Mouse (Mus musculus): ENCODE measurements at regions not wholly inside any gene's neighbourhood (a gene's known extent, or its start where the extent isn't known, plus 50 kb on each side); places are given as distances from the start of the nearest gene placed in this dataset.

GRCm38 (mm10) chr6:127207308-127207707 is 55.3 kb upstream of the Ccnd2 start:
- DNase-seq (ENCODE audit: low read depth, low spot score) = no peak

GRCm38 (mm10) chr6:127213355-127213754 is 61.4 kb upstream of the Ccnd2 start:
- DNase-seq (ENCODE audit: low read depth, low spot score) = no peak

- no peak for DNase-seq (ENCODE audit: low read depth, low spot score)
Observed at GRCm38 (mm10) chr6:127215915-127216314, 63.9 kb upstream of the Ccnd2 start.

- no peak for DNase-seq (ENCODE audit: low read depth, low spot score)
Observed at GRCm38 (mm10) chr6:127218634-127219445, 66.8 kb upstream of the Ccnd2 start.

- DNase-seq (ENCODE audit: low read depth, low spot score) = no peak
Observed at GRCm38 (mm10) chr6:127219446-127219802, 67.4 kb upstream of the Ccnd2 start.

GRCm38 (mm10) chr6:127226242-127226983 is 74.4 kb upstream of the Ccnd2 start:
- DNase-seq (ENCODE audit: low read depth, low spot score) = no peak

GRCm38 (mm10) chr6:127236510-127237109 is 84.6 kb upstream of the Ccnd2 start:
- DNase-seq (ENCODE audit: low read depth, low spot score) = no peak

- no peak for DNase-seq (ENCODE audit: low read depth, low spot score)
Observed at GRCm38 (mm10) chr6:127237168-127237567, 85.2 kb upstream of the Ccnd2 start.

- DNase-seq (ENCODE audit: low read depth, low spot score) = no peak
Observed at GRCm38 (mm10) chr6:127239529-127240471, 87.8 kb upstream of the Ccnd2 start.

- no peak for DNase-seq (ENCODE audit: low read depth, low spot score)
Observed at GRCm38 (mm10) chr6:127240472-127241375, 88.7 kb upstream of the Ccnd2 start.

- DNase-seq (ENCODE audit: low read depth, low spot score) = no peak
Observed at GRCm38 (mm10) chr6:127241693-127242425, 89.9 kb upstream of the Ccnd2 start.

- DNase-seq (ENCODE audit: low read depth, low spot score) = no peak
Observed at GRCm38 (mm10) chr6:127243032-127243431, 91.0 kb upstream of the Ccnd2 start.

GRCm38 (mm10) chr6:127245814-127246440 is 93.9 kb upstream of the Ccnd2 start:
- no peak for DNase-seq (ENCODE audit: low read depth, low spot score)

- DNase-seq (ENCODE audit: low read depth, low spot score) = no peak
Observed at GRCm38 (mm10) chr6:127246730-127247129, 94.7 kb upstream of the Ccnd2 start.

- DNase-seq (ENCODE audit: low read depth, low spot score) = no peak
Observed at GRCm38 (mm10) chr6:127247343-127247742, 95.3 kb upstream of the Ccnd2 start.

GRCm38 (mm10) chr6:127250181-127250873 is 98.3 kb upstream of the Ccnd2 start:
- DNase-seq (ENCODE audit: low read depth, low spot score) = no peak

- no peak for DNase-seq (ENCODE audit: low read depth, low spot score)
Observed at GRCm38 (mm10) chr6:127250874-127251670, 99.1 kb upstream of the Ccnd2 start.

- DNase-seq (ENCODE audit: low read depth, low spot score) = no peak
Observed at GRCm38 (mm10) chr6:127251671-127251985, 99.6 kb upstream of the Ccnd2 start.
